Mouse (Mus musculus) kidney, embryonic 16.5 days (tissue): ENCODE measurements around the gene Gm21863. TPM values are rescaled to one million over a fixed set of nuclear protein-coding genes. Genes with fewer than 3 reads are reported as not detected.
"Not testable (repeated sequence)": the region's sequence is repeated elsewhere in the genome, so short reads cannot be mapped to it uniquely, and the experiment has no call there.

ENCODE experiments used
- ATAC-seq: fragments of 200-750 bp; cut with Nextera tagmentation; 2 replicates; pipeline ENCODE4 v1.8.0; 2017; ENCODE audit warnings: moderate TSS enrichment; ENCODE audit not compliant: low FRiP score, low TSS enrichment
- H3K27ac ChIP-seq: fragments of 300-500 bp; sonication (generic); 2 replicates; pipeline ENCODE4 v1.5.1; 2014; ENCODE audit warnings: low read length
- H3K27me3 ChIP-seq: fragments of 300-500 bp; sonication (generic); 2 replicates; pipeline ENCODE4 v1.6.1; 2014; ENCODE audit warnings: low read length, control low read depth, mixed read lengths; ENCODE audit not compliant: insufficient read depth
- H3K36me3 ChIP-seq: fragments of 300-500 bp; sonication (generic); 2 replicates; pipeline ENCODE4 v1.6.1; 2014; ENCODE audit warnings: low read length, control low read depth, mixed read lengths; ENCODE audit not compliant: insufficient read depth
- H3K4me1 ChIP-seq: fragments of 300-500 bp; sonication (generic); 2 replicates; pipeline ENCODE4 v1.6.1; 2014; ENCODE audit warnings: low read length, control low read depth, mixed read lengths; ENCODE audit not compliant: insufficient read depth
- H3K4me2 ChIP-seq: fragments of 300-500 bp; sonication (generic); replicated peaks from 2 replicates; pipeline ENCODE4 v1.6.1; 2014; ENCODE audit warnings: low read depth, low read length
- H3K4me3 ChIP-seq: fragments of 300-500 bp; sonication (generic); 2 replicates; pipeline ENCODE4 v1.5.1; 2014; ENCODE audit warnings: mild to moderate bottlenecking, low read length
- H3K9ac ChIP-seq: fragments of 300-500 bp; sonication (generic); replicated peaks from 2 replicates; pipeline ENCODE4 v1.6.1; 2014; ENCODE audit warnings: low read length
- H3K9me3 ChIP-seq: fragments of 300-500 bp; sonication (generic); 2 replicates; pipeline ENCODE4 v1.6.1; 2016; ENCODE audit warnings: low read length, control low read depth
- WGBS: fragments of 180-500 bp; shearing (Covaris S2); extraction: QIAGEN DNeasy Blood & Tissue Kit; methylation state at CpG from one replicate; pipeline ENCODE4 v1.1.7; 2014; 5-methylcytosine and 5-hydroxymethylcytosine counted together
- polyA plus RNA-seq: library from polyadenylated mRNA; unstranded; fragments of >200 nt; fragmentation: Nextera tagmentation; extraction: Ambion mirVana; gene quantifications from 2 replicates; pipeline ENCODE4 v1.2.1, GENCODE M21; 2015

The Gm21863 gene
- not detected in 2 replicates for polyA plus RNA-seq

GRCm38 (mm10) chr12:19953869-19954555 is at the start of gene Gm21863:
Gm21863 (plus strand) TSS chr12:19954505.
- not testable (repeated sequence) for H3K4me1 ChIP-seq, H3K27ac ChIP-seq, H3K4me3 ChIP-seq, H3K9ac ChIP-seq, H3K27me3 ChIP-seq, H3K36me3 ChIP-seq, H3K9me3 ChIP-seq, H3K4me2 ChIP-seq
- peak; percentile 76 for ATAC-seq
- WGBS: 20% methylated on average over 48 of the region's 75 CpGs

DNA sequence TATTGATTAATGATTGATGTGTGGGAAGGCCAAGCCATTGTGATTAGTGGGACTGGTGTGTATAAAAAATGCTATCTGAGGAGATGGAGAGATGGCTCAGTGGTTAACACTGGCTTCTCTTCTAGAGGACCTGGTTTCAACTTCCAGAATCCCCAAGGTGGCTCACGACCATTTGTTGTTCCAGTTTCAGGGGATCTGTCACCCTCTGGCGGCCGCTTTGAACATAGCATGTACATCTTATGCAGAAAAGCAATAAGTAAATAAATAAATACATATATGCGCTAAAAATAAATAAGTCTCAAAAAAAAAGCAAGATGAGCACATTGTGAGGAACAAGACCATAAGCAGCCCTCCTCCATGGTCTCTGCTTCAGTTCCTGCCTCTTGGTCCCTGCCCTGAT is 26.3 kb upstream of the Gm21863 start:
- H3K27ac ChIP-seq, H3K27me3 ChIP-seq, H3K4me1 ChIP-seq, H3K9ac ChIP-seq, H3K4me2 ChIP-seq, H3K4me3 ChIP-seq, H3K36me3 ChIP-seq, ATAC-seq: not testable (repeated sequence)
- WGBS: 30% methylated on average over 4 of the region's 4 CpGs
- H3K9me3 ChIP-seq: peaks cover 15% of the 10 kb centered on the region
